Mouse (Mus musculus): Measurements from ENCODE around the gene Afg1l.

Afg1l gene

DNA sequence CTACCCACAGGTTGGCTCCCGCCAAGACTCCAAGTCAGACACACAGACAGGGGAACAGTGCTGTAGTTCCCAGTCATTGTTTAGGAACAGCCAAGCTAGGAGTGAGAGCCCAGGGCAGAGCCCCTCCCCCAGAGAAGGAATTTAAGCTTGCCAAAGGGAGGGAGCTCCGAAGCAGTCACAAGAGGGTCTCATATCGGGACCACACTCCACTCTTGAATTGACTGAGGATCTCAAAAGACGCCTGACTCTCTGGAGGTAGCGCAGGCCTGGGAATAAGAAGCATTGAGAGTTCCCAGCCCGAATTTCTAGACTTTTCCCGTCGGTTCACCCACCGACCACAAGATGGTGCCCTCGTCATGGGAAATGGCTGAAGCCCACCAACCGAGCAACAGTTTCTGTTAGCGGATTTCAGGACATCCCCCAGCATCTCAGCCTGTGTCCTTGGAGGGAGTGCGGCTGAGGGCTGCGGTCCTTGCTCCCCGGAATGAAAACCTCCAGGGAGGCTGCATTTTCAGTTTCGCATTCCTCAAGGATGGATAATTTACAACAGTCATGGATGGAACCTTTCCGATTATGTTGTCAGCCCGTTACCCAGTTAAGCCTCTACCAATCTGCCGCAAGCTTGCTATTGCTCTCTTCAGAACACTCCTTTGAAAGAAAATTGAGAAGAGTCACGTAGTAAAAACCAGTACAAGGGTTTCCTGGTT lies 170.2 kb downstream of the Afg1l start:
- peak; percentile 72 for DNase-seq (ENCODE audit: low read depth, low spot score)
- Histone ChIP-seq H3K36me3 (ENCODE audit: control insufficient read depth, insufficient read depth, low read length, poor library complexity, severe bottlenecking) (peaks cover 2% of the 10 kb centered on the region; the same call in 1 of the 2 replicates), H3K27me3 (ENCODE audit: control insufficient read depth, insufficient read depth, low read length, poor library complexity, severe bottlenecking) (no peaks in the 10 kb centered on the region)

DNA sequence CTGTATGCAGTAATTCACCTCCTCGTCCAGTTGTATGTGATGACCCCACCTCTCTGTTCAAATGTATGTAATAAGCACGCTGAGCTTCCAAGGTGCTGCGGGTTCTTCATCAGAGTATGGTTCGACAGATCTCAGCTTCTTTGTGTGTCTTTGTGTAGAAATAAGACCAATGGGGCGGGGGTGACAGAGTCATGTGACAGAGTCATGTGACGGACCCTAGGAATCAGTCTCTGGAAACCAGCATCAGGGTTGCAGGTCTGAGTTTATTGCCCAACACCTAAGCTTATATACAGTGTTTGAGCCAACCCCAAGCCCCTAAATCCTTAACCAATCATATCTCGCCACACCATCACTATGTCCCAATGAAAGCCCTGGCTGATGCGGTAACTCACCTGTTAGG lies 171.9 kb downstream of the Afg1l start:
- Histone ChIP-seq H3K36me3 (ENCODE audit: control insufficient read depth, insufficient read depth, low read length, poor library complexity, severe bottlenecking) (no peaks in the 10 kb centered on the region), H3K27me3 (ENCODE audit: control insufficient read depth, insufficient read depth, low read length, poor library complexity, severe bottlenecking) (no peaks in the 10 kb centered on the region)
- DNase-seq (ENCODE audit: low read depth, low spot score): no peak

DNA sequence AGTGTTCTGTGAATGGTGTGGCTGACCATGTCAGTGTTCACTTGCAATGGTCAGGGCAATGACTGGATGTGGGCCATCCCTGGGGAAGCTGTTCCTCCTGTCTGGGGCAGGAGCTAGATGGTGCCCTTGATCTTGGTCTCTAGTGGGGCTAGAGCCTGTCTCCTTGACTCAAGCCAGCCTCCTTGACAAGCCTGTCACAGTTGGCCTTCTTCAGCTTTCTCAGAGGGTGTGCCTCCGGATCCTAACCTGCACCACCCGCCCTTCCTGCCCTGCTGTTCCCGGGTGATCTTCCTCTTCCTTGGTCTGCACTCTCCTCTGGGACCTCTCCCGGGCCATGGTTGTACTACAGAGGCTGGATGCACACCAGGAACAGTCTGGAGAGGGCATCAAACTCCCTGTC lies 177.6 kb downstream of the Afg1l start:
- DNase-seq (ENCODE audit: low read depth, low spot score): no peak
- Histone ChIP-seq H3K36me3 (ENCODE audit: control insufficient read depth, insufficient read depth, low read length, poor library complexity, severe bottlenecking) (no peaks in the 10 kb centered on the region), H3K27me3 (ENCODE audit: control insufficient read depth, insufficient read depth, low read length, poor library complexity, severe bottlenecking) (no peaks in the 10 kb centered on the region)

DNA sequence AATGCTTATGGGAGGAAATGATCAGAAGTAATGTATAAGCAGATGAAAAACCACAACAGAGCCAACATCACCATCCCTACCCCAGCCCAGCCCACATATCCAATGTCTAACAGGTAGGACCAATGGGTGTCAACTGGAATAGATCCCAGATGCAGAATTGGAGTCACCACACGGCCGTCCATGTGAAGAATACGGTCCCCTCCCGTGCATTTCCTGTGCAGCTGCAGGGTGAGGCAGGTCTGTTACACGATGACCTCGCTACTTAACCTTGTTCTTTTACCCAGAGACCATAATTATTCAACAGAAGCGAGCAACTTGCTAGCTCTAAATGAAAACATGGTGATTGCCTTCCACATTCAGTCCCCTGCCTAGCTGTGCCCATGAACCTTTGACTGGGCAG lies 178.4 kb downstream of the Afg1l start:
- no peak for DNase-seq (ENCODE audit: low read depth, low spot score)
- Histone ChIP-seq H3K27me3 (ENCODE audit: control insufficient read depth, insufficient read depth, low read length, poor library complexity, severe bottlenecking) (no peaks in the 10 kb centered on the region), H3K36me3 (ENCODE audit: control insufficient read depth, insufficient read depth, low read length, poor library complexity, severe bottlenecking) (no peaks in the 10 kb centered on the region)

DNA sequence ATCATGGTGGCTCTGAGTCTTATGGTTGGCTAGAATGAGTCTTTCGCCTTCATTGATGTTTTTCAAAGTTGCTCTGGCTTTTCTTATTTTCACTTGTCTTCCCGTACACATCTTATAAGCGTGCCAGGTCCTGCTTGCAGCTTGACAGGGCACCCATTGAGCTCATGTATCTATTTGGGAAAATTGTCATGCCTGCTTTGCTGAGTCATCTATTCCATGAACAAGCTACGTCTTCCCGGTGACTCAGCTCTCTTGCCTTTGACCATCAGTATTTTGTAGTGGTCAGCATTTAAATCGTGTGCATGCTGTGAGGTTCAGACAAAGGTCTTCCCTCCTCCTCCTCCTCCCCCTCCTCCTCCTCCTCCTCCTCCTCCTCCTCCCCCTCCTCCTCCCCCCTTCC lies 178.9 kb downstream of the Afg1l start:
- H3K36me3 ChIP-seq (ENCODE audit: control insufficient read depth, insufficient read depth, low read length, poor library complexity, severe bottlenecking): no peaks in the 10 kb centered on the region
- DNase-seq (ENCODE audit: low read depth, low spot score): no peak
- no peaks in the 10 kb centered on the region for H3K27me3 ChIP-seq (ENCODE audit: control insufficient read depth, insufficient read depth, low read length, poor library complexity, severe bottlenecking)

DNA sequence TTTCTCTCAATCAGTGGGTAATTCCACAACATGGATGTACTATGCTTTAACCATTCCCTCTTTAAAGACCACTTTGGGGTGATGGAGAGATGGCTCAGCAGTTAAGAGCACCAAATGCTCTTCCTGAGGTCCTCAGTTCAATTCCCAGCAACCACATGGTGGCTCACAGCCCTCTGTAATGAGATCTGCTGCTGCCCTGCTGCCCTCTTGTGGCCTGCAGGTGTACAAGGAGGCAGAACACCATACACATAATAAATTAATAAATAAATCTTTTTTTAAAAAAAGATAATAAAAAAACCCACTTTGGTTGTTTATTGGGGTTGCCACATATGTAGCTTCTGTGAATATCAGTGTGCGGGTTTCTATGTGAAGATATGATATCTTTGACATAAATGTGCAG lies 180.4 kb downstream of the Afg1l start:
- peak; percentile 65 for DNase-seq (ENCODE audit: low read depth, low spot score)
- H3K27me3 ChIP-seq (ENCODE audit: control insufficient read depth, insufficient read depth, low read length, poor library complexity, severe bottlenecking): no peaks in the 10 kb centered on the region
- H3K36me3 ChIP-seq (ENCODE audit: control insufficient read depth, insufficient read depth, low read length, poor library complexity, severe bottlenecking): no peaks in the 10 kb centered on the region

DNA sequence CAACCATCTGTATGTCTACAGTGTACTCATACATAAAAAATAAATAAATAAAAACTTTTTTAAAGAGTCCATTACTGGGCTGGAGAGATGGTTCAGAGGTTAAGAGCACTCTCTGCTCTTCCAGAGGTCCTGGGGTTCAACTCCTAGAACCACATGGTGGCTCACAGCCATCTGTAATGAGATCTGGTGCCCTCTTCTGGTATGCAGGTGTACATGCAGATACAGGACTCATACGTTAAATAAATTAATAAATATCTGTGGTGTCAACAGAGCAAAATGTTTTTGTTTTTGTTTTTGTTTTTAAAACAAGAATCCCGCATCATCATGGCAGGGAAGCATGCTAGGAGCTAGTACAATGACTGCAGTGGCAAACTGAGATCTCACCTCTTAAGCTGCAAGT lies 181.3 kb downstream of the Afg1l start:
- Histone ChIP-seq H3K36me3 (ENCODE audit: control insufficient read depth, insufficient read depth, low read length, poor library complexity, severe bottlenecking) (no peaks in the 10 kb centered on the region), H3K27me3 (ENCODE audit: control insufficient read depth, insufficient read depth, low read length, poor library complexity, severe bottlenecking) (no peaks in the 10 kb centered on the region)
- no peak for DNase-seq (ENCODE audit: low read depth, low spot score)

DNA sequence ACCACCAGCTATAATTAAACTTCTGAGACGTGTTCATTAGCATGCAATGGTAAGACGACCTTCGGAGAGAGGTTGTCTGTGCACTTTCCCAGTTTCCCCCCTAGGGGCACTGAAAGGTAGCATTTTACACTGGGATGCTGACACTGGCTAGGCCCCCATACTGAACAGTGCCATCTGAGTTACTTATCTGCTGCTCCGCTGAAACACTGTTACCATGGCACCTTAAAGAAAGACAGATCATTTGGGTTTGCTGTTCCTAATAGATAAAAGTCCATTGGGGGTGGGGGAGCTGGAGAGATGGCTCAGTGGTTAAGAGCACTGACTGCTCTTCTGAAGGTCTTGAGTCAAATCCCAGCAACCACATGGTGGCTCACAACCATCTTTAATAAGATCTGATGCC lies 181.8 kb downstream of the Afg1l start:
- no peak for DNase-seq (ENCODE audit: low read depth, low spot score)
- H3K27me3 ChIP-seq (ENCODE audit: control insufficient read depth, insufficient read depth, low read length, poor library complexity, severe bottlenecking): no peaks in the 10 kb centered on the region
- no peaks in the 10 kb centered on the region for H3K36me3 ChIP-seq (ENCODE audit: control insufficient read depth, insufficient read depth, low read length, poor library complexity, severe bottlenecking)

DNA sequence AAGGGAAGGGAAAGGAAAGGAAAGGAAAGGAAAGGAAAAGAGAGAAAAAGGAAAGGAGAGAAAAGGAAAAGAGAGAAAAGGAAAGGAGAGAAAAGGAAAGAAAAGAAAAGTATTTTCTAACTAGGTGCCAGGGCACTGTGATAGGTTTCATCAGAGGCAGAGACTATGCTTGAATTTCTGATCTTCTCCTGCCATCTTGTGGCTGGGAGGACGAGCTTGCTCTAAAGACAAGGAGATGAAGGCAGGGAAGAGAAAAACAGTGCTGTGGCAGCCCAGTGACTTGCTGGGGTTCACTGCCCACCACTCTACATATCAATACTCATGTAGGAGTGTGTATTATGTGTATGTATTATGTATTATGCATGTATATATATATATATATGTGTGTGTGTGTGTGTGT lies 183.3 kb downstream of the Afg1l start:
- no peaks in the 10 kb centered on the region for H3K36me3 ChIP-seq (ENCODE audit: control insufficient read depth, insufficient read depth, low read length, poor library complexity, severe bottlenecking)
- no peaks in the 10 kb centered on the region for H3K27me3 ChIP-seq (ENCODE audit: control insufficient read depth, insufficient read depth, low read length, poor library complexity, severe bottlenecking)
- peak; percentile 78 for DNase-seq (ENCODE audit: low read depth, low spot score)

DNA sequence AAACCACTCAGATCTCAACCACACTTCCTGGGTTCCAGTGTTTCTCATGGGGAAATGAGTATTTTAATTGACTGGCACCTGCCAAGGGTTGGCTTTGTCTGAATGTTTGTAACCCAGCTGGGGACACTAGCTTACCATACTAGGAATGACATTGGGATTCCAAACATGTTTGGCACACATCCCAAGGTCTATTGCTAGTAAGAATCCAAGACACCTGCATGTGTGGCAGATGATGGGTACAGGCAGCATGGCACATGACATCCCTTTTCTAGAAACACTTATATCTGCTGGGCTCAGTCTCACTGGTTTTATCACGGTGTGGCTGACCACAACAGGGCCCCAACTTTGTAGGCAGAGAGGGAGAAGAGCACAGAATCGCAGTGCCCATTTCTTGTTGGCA lies 184.0 kb downstream of the Afg1l start:
- Histone ChIP-seq H3K36me3 (ENCODE audit: control insufficient read depth, insufficient read depth, low read length, poor library complexity, severe bottlenecking) (no peaks in the 10 kb centered on the region), H3K27me3 (ENCODE audit: control insufficient read depth, insufficient read depth, low read length, poor library complexity, severe bottlenecking) (no peaks in the 10 kb centered on the region)
- no peak for DNase-seq (ENCODE audit: low read depth, low spot score)

DNA sequence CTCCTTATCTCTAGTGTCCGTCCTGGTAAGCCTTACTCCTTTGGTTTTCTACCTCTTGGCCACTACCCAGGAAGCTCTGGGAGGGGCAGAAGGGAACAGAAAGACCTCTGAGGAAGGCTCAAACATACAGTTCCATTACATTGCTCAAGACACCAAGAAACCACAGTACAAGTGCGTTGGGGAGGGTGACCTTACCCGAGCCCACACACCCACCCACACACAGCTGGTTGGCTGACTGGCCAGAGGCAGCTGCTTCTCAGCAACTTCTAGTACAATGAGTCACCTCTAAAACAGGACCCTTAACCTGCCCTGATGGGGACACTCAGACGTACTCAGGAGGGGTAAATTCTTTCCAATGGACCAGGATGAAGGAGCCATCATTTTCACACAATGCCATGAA lies 184.5 kb downstream of the Afg1l start:
- H3K27me3 ChIP-seq (ENCODE audit: control insufficient read depth, insufficient read depth, low read length, poor library complexity, severe bottlenecking): no peaks in the 10 kb centered on the region
- no peaks in the 10 kb centered on the region for H3K36me3 ChIP-seq (ENCODE audit: control insufficient read depth, insufficient read depth, low read length, poor library complexity, severe bottlenecking)
- DNase-seq (ENCODE audit: low read depth, low spot score): no peak

DNA sequence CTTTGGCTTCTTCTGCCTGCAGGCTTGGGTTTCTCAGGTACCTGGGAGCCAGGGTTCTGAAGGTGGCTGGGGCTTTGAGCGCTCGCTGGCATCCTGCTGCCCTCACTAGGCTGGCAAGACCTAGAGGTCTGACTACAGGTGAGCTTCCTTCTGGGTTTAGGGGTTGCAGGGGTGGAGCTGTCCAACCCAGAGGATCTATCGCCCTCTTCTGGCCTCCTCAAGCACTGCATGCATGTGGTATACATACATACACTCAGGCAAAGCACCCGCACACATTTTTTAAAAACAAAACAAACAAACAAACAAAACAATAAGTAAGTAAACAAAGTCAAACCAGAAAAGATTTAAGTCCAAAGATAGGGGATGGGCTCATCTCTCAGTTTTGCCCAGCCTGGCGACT lies 187.0 kb downstream of the Afg1l start:
- DNase-seq (ENCODE audit: low read depth, low spot score): peak; percentile 84
- no peaks in the 10 kb centered on the region for H3K36me3 ChIP-seq (ENCODE audit: control insufficient read depth, insufficient read depth, low read length, poor library complexity, severe bottlenecking)
- no peaks in the 10 kb centered on the region for H3K27me3 ChIP-seq (ENCODE audit: control insufficient read depth, insufficient read depth, low read length, poor library complexity, severe bottlenecking)

DNA sequence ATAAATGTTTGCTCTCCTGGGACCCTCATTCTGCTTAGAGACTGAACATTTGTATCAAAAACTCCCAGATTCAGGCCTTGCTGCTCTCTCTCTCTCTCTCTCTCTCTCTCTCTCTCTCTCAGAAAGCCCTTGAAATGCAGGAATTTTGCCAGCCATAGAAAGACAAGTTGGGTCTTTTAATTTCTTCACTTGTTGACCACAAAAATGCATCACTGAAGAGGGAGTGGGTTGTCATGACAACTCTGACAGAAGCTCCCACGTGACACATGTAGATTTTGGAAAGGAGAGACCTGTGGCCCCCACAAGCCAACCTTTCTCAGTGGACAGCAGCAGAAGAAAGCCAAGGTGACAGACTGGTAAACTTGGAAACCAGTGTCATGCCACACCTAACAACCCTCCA lies 190.7 kb downstream of the Afg1l start:
- no peaks in the 10 kb centered on the region for H3K27me3 ChIP-seq (ENCODE audit: control insufficient read depth, insufficient read depth, low read length, poor library complexity, severe bottlenecking)
- H3K36me3 ChIP-seq (ENCODE audit: control insufficient read depth, insufficient read depth, low read length, poor library complexity, severe bottlenecking): no peaks in the 10 kb centered on the region
- no peak for DNase-seq (ENCODE audit: low read depth, low spot score)

DNA sequence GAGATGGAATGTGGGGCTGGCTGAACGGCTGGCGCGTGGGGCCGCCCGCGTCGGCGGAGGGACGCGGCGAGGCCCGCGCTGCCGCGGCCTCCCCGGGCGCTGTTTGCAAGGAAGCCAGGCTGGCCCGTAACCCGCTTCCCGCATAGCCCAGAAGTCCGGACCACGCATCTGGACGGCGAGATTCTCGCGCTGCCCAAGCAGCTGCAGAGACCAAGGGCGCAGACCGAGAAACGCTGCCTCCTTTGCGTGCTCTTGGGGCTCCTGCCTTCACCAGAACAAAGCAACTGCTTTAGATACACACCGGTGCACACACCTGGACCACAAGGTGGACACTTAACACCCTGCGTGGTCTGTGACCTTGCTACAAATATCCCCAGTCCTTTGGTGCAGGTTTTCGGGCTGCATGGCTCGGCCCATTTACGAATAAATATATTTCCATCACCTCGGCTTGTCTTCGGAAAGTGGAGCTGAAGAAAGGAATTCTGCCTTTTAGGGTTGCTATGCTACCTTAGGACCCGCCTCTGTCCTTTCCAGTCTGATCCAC lies 200.0 kb downstream of the Afg1l start:
- Histone ChIP-seq H3K36me3 (ENCODE audit: control insufficient read depth, insufficient read depth, low read length, poor library complexity, severe bottlenecking) (no peaks in the 10 kb centered on the region), H3K27me3 (ENCODE audit: control insufficient read depth, insufficient read depth, low read length, poor library complexity, severe bottlenecking) (no peaks in the 10 kb centered on the region)
- DNase-seq (ENCODE audit: low read depth, low spot score): no peak

DNA sequence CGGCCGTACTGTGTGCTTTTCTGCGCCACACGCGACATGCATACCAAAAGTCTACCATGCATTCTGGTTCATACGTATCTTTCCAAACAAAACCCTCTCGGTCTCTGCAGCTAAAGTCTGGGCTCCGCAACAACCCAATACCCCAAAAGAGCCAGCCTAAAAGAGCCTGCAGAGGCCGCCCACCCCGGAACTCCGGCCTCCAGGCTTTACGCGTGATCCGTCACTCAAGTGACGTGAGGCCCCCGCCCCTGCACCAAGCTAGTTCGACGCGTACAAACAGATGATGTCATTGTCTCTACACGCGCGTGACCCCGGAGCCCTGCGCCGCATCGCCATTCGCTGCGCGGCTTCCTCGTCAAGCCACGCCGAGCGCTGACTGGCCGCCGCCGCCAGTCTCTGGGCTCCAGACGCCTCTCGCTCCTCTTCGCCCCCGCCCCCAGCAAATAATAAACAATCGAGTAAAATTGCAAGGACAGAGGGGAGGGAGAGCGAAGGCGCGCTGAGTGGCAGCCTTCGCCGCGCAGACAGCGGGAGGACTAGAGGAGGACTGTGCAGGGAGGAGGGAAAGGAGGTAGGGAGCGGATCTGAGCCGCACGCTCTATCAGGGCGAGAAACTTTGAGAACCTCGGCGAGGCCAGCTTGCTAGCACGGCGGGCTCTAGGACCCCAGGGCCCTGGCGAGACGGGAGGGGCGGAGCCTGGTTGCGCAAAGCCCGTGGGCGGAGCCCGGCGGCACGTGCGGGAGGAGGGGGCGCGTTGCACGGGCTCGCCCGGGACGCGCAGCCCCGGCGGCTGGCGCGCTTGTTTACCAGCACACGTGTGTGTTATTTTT lies 200.7 kb downstream of the Afg1l start:
- Histone ChIP-seq H3K27me3 (ENCODE audit: control insufficient read depth, insufficient read depth, low read length, poor library complexity, severe bottlenecking) (no peaks in the 10 kb centered on the region), H3K36me3 (ENCODE audit: control insufficient read depth, insufficient read depth, low read length, poor library complexity, severe bottlenecking) (no peaks in the 10 kb centered on the region)
- DNase-seq (ENCODE audit: low read depth, low spot score): peak; percentile 99
